Mouse (Mus musculus): ENCODE data around the gene Sccpdh.

GRCm38 (mm10) chr1:179628438-179629106 is 39.4 kb upstream of the Sccpdh start:
- TF ChIP-seq CTCF (IDR thresholded peaks at IDR 0.05; ENCODE audit: borderline replicate concordance, control insufficient read depth, extremely low read depth, insufficient read depth, low read length, poor library complexity): no peak
- no peak for TF ChIP-seq POLR2A (IDR thresholded peaks at IDR 0.05; ENCODE audit: control insufficient read depth, extremely low read depth, insufficient read depth, low read length, poor library complexity)
